Mouse (Mus musculus) stomach, embryonic 16.5 days (tissue): Measurements from ENCODE around the gene Aloxe3. TPM values are rescaled to one million over a fixed set of nuclear protein-coding genes. Genes with fewer than 3 reads are reported as not detected.

ENCODE experiments used
- ATAC-seq: fragments of 200-750 bp; cut with Nextera tagmentation; 2 replicates; pipeline ENCODE4 v1.8.0; 2017; ENCODE audit warnings: moderate number of reproducible peaks, moderate TSS enrichment; ENCODE audit not compliant: insufficient read depth, low FRiP score
- H3K27ac ChIP-seq: fragments of 300-500 bp; sonication (generic); 2 replicates; pipeline ENCODE4 v1.5.1; 2014; ENCODE audit warnings: low read length
- H3K27me3 ChIP-seq: fragments of 300-500 bp; sonication (generic); 2 replicates; pipeline ENCODE4 v1.6.1; 2014; ENCODE audit warnings: low read length, control low read depth, mixed read lengths; ENCODE audit not compliant: control insufficient read depth, insufficient read depth
- H3K36me3 ChIP-seq: fragments of 300-500 bp; sonication (generic); 2 replicates; pipeline ENCODE4 v1.6.1; 2014; ENCODE audit warnings: low read length; ENCODE audit not compliant: control insufficient read depth, insufficient read depth
- H3K4me1 ChIP-seq: fragments of 300-500 bp; sonication (generic); 2 replicates; pipeline ENCODE4 v1.6.1; 2014; ENCODE audit warnings: low read length, control low read depth, mixed read lengths; ENCODE audit not compliant: control insufficient read depth, insufficient read depth
- H3K4me2 ChIP-seq: fragments of 300-500 bp; sonication (generic); 2 replicates; pipeline ENCODE4 v1.6.1; 2014; ENCODE audit warnings: low read depth, low read length, mixed read lengths
- H3K4me3 ChIP-seq: fragments of 300-500 bp; sonication (generic); replicated peaks from 2 replicates; pipeline ENCODE4 v1.5.1; 2014; ENCODE audit warnings: mild to moderate bottlenecking, low read length
- H3K9ac ChIP-seq: fragments of 300-500 bp; sonication (generic); 2 replicates; pipeline ENCODE4 v1.6.1; 2014; ENCODE audit warnings: low read length
- H3K9me3 ChIP-seq: fragments of 300-500 bp; sonication (generic); replicated peaks from 2 replicates; pipeline ENCODE4 v1.6.1; 2016; ENCODE audit warnings: low read length, control low read depth; ENCODE audit not compliant: control insufficient read depth
- WGBS: fragments of 180-500 bp; shearing (Covaris S2); extraction: QIAGEN DNeasy Blood & Tissue Kit; methylation state at CpG from one replicate; pipeline ENCODE4 v1.1.7; 2014; 5-methylcytosine and 5-hydroxymethylcytosine counted together
- polyA plus RNA-seq: library from polyadenylated mRNA; unstranded; fragments of >200 nt; fragmentation: Nextera tagmentation; extraction: Ambion mirVana; gene quantifications from 2 replicates; pipeline ENCODE4 v1.2.1, GENCODE M21; 2015

Gene Aloxe3
- polyA plus RNA-seq, 1 experiment from 2014 or later: 2.0 TPM

DNA sequence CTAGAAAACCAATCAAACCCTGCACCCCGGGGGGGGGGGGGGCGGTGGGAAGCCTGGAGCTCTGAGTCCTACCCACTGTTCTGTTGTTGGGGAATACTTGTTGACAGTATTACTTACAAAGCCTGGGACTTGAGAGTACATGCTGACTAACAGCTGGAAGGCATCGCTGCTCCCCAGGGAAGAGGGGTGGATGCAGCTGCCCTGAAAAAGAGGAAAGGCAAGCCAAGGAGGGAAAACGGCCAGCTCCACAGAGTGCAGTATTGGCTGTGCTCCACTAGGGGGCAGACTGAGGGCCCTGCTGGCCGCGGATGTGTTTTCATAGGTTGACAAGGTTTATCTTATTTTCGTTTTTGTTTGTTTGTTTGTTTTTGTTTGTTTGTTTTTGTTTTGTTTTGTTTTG lies 45.9 kb downstream of the Aloxe3 start:
- H3K4me3 ChIP-seq: no peak overlapping the region
- no peaks in the 10 kb centered on the region for H3K4me1 ChIP-seq
- H3K9ac ChIP-seq: no peak overlapping the region
- WGBS: 22% methylated on average over 7 of the region's 7 CpGs
- ATAC-seq: peak; percentile 60; the same call in 1 of the 2 replicates
- no peak overlapping the region for H3K27ac ChIP-seq
- no peaks in the 10 kb centered on the region for H3K36me3 ChIP-seq
- no peak overlapping the region for H3K4me2 ChIP-seq
- no peaks in the 10 kb centered on the region for H3K27me3 ChIP-seq
- H3K9me3 ChIP-seq: no peaks in the 10 kb centered on the region

DNA sequence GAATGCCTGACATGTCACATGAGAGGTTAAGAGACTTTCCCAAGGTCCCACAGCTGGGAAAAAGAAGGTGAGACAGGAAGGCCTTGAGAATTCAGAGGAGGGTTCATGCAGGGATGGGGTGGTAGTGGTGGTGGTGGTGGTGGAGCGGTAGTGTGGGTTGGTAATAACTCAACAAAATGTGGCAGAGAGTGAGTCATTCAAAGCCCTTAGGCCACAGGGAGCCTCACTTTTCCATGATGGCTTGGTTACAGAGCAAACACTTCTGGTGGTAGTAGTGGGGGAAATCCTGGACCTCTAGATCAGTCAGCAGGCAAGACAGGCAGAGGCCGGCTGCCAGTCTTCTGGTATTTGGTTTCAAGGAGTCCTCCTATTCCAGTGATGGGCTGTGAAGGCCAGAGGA lies 46.9 kb downstream of the Aloxe3 start:
- H3K4me2 ChIP-seq: no peak overlapping the region
- H3K9ac ChIP-seq: no peak overlapping the region
- H3K4me3 ChIP-seq: no peak overlapping the region
- no peak for ATAC-seq
- H3K27ac ChIP-seq: no peak overlapping the region
- H3K36me3 ChIP-seq: no peaks in the 10 kb centered on the region
- 81% methylated on average over 2 of the region's 2 CpGs for WGBS
- no peaks in the 10 kb centered on the region for H3K4me1 ChIP-seq
- no peaks in the 10 kb centered on the region for H3K27me3 ChIP-seq
- H3K9me3 ChIP-seq: no peaks in the 10 kb centered on the region

DNA sequence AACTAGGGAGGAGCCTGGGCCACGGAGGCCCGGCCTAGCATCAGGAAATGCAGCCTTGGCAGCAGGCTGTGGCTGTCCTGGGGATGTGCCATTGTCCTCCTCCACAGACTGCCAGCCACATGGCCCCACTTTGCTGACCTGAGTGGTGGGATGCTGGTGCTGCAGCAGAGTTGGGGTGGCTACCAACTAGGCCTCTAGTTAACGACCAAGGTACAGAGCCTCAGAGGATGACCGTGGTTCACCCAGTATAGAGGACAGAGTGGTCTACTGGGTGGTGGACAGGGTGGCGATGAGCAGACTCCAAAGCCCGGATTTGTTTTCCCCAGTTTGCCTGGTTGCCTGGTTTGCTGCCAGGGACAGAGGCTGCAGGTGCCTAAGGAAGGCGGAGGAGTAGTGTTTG lies 49.0 kb downstream of the Aloxe3 start:
- Histone ChIP-seq H3K9ac (no peak overlapping the region), H3K27me3 (no peaks in the 10 kb centered on the region), H3K4me2 (no peak overlapping the region), H3K4me3 (no peak overlapping the region), H3K27ac (no peak overlapping the region), H3K36me3 (no peaks in the 10 kb centered on the region), H3K9me3 (no peaks in the 10 kb centered on the region), H3K4me1 (no peaks in the 10 kb centered on the region)
- WGBS: 80% methylated on average over 7 of the region's 7 CpGs
- ATAC-seq: no peak

DNA sequence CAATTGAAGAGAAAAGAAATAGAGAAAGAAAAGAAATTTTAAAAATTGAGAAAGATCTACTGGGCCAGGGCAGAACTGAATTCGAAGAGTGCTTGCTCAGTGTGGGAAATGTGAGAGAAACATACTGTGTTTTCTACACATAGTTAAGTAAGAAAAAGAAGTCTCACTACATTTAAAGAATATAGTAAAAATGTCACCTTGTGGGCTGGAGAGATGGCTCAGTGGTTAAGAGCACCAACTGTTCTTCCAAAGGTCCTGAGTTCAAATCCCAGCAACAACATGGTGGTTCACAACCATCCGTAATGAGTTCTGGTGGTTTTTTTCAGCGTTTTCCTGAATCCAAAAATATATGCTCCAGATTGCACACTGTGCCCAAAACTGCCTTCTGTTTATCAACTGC lies 52.8 kb downstream of the Aloxe3 start:
- Histone ChIP-seq H3K27me3 (no peaks in the 10 kb centered on the region), H3K4me1 (no peaks in the 10 kb centered on the region), H3K36me3 (no peaks in the 10 kb centered on the region), H3K4me3 (no peak overlapping the region), H3K27ac (no peak overlapping the region), H3K9me3 (no peaks in the 10 kb centered on the region), H3K9ac (no peak overlapping the region), H3K4me2 (no peak overlapping the region)
- no peak for ATAC-seq
- WGBS: 79% methylated on average over 3 of the region's 3 CpGs

DNA sequence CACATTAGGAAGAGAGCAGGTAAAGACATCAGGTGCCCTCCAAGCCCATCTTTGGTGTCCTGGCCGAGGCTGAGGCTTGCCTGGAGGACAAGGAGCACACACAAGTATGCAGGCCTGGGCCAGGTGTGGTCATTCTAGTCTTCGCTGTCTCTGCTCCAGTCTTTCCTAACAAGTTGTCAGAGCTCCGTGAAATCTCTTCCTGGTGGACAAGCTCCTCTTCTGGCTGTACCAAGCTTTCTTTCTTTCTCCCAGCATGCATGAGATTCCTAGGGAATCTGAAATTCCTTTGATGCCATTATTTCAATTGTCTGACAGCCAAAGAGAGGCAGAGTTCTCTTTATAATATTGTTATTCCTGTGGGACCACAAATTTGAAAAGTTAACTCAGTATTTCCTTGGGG lies 53.8 kb downstream of the Aloxe3 start:
- Histone ChIP-seq H3K36me3 (no peaks in the 10 kb centered on the region), H3K4me1 (no peaks in the 10 kb centered on the region), H3K9me3 (no peaks in the 10 kb centered on the region), H3K27me3 (no peaks in the 10 kb centered on the region), H3K9ac (no peak overlapping the region), H3K4me3 (no peak overlapping the region), H3K27ac (no peak overlapping the region), H3K4me2 (no peak overlapping the region)
- ATAC-seq: no peak
- 49% methylated on average over 3 of the region's 3 CpGs for WGBS

DNA sequence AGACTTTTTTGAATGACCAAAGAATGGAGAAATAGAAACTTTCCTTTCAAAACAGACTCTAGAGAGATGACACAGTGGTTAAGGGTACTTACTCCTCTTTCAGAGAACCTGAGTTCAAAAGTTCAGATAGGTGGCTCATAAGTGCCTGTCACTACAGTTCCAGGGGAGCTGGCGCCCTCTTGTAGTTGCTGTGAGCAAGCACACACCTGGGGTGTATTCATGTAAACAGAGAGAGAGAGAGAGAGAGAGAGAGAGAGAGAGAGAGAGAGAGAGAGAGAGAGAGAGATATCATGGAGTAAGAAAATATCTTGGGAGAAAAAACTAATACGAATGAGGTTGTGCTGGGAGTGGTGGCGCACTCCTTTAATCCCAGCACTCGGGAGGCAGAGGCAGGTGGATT lies 54.4 kb downstream of the Aloxe3 start:
- no peaks in the 10 kb centered on the region for H3K4me1 ChIP-seq
- H3K27me3 ChIP-seq: no peaks in the 10 kb centered on the region
- H3K36me3 ChIP-seq: no peaks in the 10 kb centered on the region
- no peak overlapping the region for H3K9ac ChIP-seq
- 80% methylated on average over 4 of the region's 4 CpGs for WGBS
- no peaks in the 10 kb centered on the region for H3K9me3 ChIP-seq
- ATAC-seq: no peak
- H3K4me3 ChIP-seq: no peak overlapping the region
- H3K4me2 ChIP-seq: no peak overlapping the region
- no peak overlapping the region for H3K27ac ChIP-seq

DNA sequence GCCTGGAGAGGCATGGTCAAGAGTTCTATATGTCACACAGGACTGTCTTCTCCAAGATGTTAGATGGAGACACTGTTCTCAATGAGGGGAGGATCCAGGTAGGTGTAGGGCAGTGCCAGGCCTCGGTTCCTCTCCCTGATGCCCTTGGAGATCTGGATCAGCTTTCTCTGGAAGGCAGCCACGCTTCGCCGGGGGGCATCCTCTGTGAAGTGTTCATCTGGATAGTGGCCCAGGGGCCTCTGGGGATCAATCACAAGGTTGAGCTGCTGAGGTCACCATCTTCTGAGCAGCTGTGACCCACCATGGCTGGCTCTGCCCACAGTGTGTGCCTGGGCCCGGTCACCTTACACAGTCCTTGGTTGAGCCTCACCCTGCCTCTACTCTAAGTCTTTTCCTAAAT lies 59.3 kb downstream of the Aloxe3 start:
- WGBS: 86% methylated on average over 5 of the region's 5 CpGs
- Histone ChIP-seq H3K4me3 (no peak overlapping the region), H3K4me1 (no peaks in the 10 kb centered on the region), H3K27me3 (no peaks in the 10 kb centered on the region), H3K9me3 (no peaks in the 10 kb centered on the region), H3K4me2 (no peak overlapping the region), H3K27ac (no peak overlapping the region), H3K36me3 (no peaks in the 10 kb centered on the region), H3K9ac (no peak overlapping the region)
- no peak for ATAC-seq

DNA sequence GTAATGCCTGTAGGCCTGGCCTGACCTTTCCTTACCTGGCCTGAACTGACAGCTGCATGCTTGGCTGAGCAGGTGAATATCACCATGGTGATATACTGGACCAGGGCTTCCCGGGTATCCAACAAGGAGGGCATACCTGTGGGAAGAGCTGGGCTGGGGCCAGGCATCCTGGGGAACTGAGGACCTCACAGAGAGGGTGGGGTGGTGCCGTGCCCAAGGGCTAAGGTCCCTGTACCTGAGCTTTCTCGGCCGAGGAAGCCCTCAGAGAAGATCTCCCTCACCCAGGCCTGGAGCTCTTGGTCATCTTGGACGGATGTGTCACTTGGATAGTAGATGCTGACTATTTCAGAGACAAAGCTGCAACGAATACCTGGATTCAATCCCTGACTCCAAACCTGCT lies 60.2 kb downstream of the Aloxe3 start:
- 77% methylated on average over 6 of the region's 6 CpGs for WGBS
- no peaks in the 10 kb centered on the region for H3K36me3 ChIP-seq
- H3K9me3 ChIP-seq: no peaks in the 10 kb centered on the region
- H3K27ac ChIP-seq: no peak overlapping the region
- no peak overlapping the region for H3K9ac ChIP-seq
- H3K27me3 ChIP-seq: no peaks in the 10 kb centered on the region
- H3K4me3 ChIP-seq: no peak overlapping the region
- H3K4me2 ChIP-seq: no peak overlapping the region
- no peaks in the 10 kb centered on the region for H3K4me1 ChIP-seq
- no peak for ATAC-seq

DNA sequence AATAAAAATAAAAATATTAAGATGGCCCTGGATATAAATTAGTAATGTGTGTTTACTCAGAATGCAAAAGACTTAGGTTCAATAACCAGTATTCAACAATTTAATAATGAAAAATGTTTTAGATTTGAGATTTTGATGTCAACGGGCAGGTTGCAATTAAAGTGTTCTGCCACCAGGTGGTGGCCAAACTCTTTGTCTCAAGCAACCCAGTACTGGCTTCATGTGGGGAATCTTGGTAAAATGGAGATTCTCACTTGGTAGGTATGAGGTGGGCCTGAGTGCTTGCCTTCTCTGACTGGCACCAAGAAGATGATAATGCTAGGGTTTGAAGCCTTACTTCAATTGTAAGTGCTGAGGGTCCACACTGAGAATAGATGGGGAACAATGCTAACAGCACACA lies 67.1 kb downstream of the Aloxe3 start:
- no peak overlapping the region for H3K9ac ChIP-seq
- 0 out of 2 replicates have a peak, but pooled peaks cover 4% of the 10 kb centered on the region for H3K4me1 ChIP-seq
- H3K36me3 ChIP-seq: no peaks in the 10 kb centered on the region
- no peak overlapping the region for H3K4me2 ChIP-seq
- ATAC-seq: no peak
- no peaks in the 10 kb centered on the region for H3K9me3 ChIP-seq
- peaks cover 17% of the 10 kb centered on the region for H3K27me3 ChIP-seq
- H3K4me3 ChIP-seq: no peak overlapping the region
- 4% methylated on average over 1 of the region's 1 CpGs for WGBS
- no peak overlapping the region for H3K27ac ChIP-seq

DNA sequence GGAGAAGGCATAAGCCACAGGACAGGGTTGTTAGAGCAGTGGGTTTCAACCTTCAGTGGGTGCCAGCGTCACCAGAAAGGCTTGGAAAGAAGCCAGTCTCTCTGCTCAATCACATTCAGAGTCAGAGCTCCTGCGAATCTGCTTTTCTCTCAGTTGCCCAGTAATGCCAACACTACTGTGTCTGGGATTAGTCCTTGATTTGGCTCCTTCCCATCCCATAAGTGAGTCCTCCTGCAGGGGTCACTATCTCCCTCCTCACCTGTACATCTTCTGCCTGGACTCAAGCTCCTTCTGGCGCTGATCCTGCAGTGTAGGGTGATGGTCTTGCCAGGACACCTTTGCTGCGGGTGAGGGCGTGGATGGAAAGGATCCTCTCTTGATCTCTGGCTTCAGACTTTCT lies 71.1 kb downstream of the Aloxe3 start:
- Histone ChIP-seq H3K4me1 (0 out of 2 replicates have a peak, but pooled peaks cover 4% of the 10 kb centered on the region), H3K36me3 (no peaks in the 10 kb centered on the region), H3K4me3 (peak overlapping the region; percentile 40; the same call in 1 of the 2 replicates), H3K4me2 (peak overlapping the region; percentile 56; the same call in 1 of the 2 replicates), H3K9me3 (no peaks in the 10 kb centered on the region), H3K27me3 (peaks cover 17% of the 10 kb centered on the region), H3K9ac (no peak overlapping the region), H3K27ac (no peak overlapping the region)
- ATAC-seq: no peak
- 5% methylated on average over 5 of the region's 5 CpGs for WGBS
